Mouse (Mus musculus) brain, embryonic 14.5 days (tissue): ENCODE measurements at regions not wholly inside any gene's neighbourhood (a gene's known extent, or its start where the extent isn't known, plus 50 kb on each side); places are given as distances from the start of the nearest gene placed in this dataset.

Experiments
- CTCF ChIP-seq: fragments of 200-500 bp; IDR thresholded peaks from 2 replicates; pipeline ENCODE4 v1.5.1; 2012; ENCODE audit warnings: inconsistent platforms, mild to moderate bottlenecking, moderate library complexity, borderline replicate concordance; ENCODE audit not compliant: insufficient read depth, insufficient read length; ENCODE audit errors: extremely low read depth
- POLR2A ChIP-seq: fragments of 200-500 bp; IDR thresholded peaks from 2 replicates; pipeline ENCODE4 v1.6.1; 2012; ENCODE audit warnings: mild to moderate bottlenecking, inconsistent platforms, borderline replicate concordance; ENCODE audit not compliant: poor library complexity, insufficient read depth, insufficient read length, severe bottlenecking; ENCODE audit errors: extremely low read depth

DNA sequence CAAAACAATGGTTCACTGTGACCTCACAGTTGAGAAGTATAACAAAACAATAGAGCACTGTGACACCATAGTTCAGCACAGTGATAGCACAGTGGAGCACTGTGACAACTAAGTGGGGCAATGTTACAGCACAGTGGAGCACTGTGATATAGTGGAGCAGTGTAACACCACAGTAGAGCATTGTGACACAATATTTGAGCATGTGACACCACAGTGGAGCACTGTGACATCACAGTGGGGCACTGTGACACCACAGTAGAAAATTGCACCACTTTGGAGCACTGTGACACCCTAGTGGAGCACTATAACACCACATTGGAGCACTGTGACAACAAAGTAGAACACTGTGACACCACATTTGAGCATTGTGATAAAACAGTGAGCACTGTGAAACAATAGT lies 2735.6 kb upstream of the Gm8797 start:
- no peak for TF ChIP-seq POLR2A
- no peak for TF ChIP-seq CTCF
